Mouse (Mus musculus) left cerebral cortex, postnatal 14 days (tissue): ENCODE results near the gene Mettl16. TPM values are rescaled to one million over a fixed set of nuclear protein-coding genes. Genes with fewer than 3 reads are reported as not detected.
"Not testable (repeated sequence)": the region's sequence is repeated elsewhere in the genome, so short reads cannot be mapped to it uniquely, and the experiment has no call there.

ENCODE experiments used
- DNase-seq, 2 experiments: peaks; one replicate each; pipeline ENCODE4 v3.0.0; 2021 to 2022; ENCODE audit warnings: low spot score in 2 of 2, mixed read lengths in 1 of 2
- intact Hi-C: fragments of 180-260 bp; cut with DNase I; formaldehyde crosslinking; loops from one replicate; pipeline ENCODE4 v1.15.1; 2025
- total RNA-seq, 2 experiments: library from RNA; stranded (reverse); gene quantifications; 2 replicates each; pipeline ENCODE4 v1.2.3; 2021

Mettl16 gene
- total RNA-seq, 2 experiments from 2014 or later = 19.2 to 24.0 TPM

DNA sequence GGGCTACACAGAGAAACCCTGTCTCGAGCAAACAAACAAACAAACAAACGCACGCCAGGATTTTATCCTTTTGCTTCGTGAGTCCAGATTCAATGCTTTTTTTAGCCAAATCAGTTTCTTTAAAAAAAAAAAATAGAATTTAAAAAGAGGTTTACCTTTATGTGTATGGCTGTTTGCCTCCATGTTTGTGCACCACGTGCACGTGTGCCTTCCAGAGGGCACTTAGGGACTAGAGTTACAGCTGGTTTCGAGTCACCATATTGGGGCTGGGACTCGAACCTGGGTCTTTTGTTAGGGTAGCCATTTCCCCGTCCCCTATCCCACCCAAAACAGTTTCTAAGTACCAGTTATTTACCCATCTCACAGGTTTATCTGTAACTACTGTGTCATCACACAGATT lies 593 bp upstream of the Mettl16 start:
- no peak for DNase-seq
- intact Hi-C loops = loop anchor here (5.0 to 10.0 kb wide), 2 partner anchors 48 to 95 kb away; partner anchors contain the start of gene Pafah1b1

- DNase-seq = no peak
- intact Hi-C loops = loop anchor here (5.0 to 10.0 kb wide), 2 partner anchors 49 to 96 kb away; partner anchors contain the start of gene Pafah1b1
Measured at GRCm38 (mm10) chr11:74771234-74771633, 604 bp downstream of the Mettl16 start.

GRCm38 (mm10) chr11:74771650-74772049 lies 1.0 kb downstream of the Mettl16 start:
- intact Hi-C loops = loop anchor here (5.0 to 10.0 kb wide), 2 partner anchors 49 to 97 kb away; partner anchors contain the start of gene Pafah1b1
- no peak for DNase-seq

GRCm38 (mm10) chr11:74772386-74772785 lies 1.8 kb downstream of the Mettl16 start:
- intact Hi-C loops = loop anchor here (5.0 to 10.0 kb wide), 2 partner anchors 50 to 98 kb away; partner anchors contain the start of gene Pafah1b1
- DNase-seq = no peak

GRCm38 (mm10) chr11:74792874-74793273 lies 22.2 kb downstream of the Mettl16 start:
- intact Hi-C loops = no loop called here
- DNase-seq = no peak

- intact Hi-C loops = no loop called here
- no peak for DNase-seq
Measured at GRCm38 (mm10) chr11:74800658-74801057, 30.0 kb downstream of the Mettl16 start.

DNA sequence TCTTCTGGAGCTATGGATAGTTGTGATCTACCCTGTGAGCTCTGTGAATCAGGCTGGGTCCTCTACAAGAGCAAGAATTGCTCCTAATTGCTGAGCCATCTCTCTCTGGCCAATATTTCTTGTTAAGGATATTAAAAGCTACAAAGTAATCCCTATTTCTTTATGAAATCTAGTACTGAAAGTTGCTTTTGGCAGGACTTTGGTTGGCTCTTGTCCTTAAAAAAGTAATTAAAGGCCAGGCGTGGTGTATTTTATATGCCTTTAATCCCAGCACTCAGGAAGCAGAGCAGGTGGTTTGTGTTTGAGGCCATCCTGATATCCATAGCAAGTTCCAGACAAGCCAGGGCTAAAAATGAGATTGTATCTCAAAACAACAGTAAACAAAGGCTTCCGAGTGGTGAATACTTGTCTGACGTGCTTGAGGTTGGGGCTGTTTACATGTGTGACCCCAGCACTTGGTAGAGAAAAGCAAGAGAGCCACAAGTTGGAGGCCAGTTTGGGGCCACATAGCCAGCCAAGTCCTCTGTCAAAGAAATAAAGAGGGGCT lies 33.5 kb downstream of the Mettl16 start:
- intact Hi-C loops = no loop called here
- DNase-seq = no peak

DNA sequence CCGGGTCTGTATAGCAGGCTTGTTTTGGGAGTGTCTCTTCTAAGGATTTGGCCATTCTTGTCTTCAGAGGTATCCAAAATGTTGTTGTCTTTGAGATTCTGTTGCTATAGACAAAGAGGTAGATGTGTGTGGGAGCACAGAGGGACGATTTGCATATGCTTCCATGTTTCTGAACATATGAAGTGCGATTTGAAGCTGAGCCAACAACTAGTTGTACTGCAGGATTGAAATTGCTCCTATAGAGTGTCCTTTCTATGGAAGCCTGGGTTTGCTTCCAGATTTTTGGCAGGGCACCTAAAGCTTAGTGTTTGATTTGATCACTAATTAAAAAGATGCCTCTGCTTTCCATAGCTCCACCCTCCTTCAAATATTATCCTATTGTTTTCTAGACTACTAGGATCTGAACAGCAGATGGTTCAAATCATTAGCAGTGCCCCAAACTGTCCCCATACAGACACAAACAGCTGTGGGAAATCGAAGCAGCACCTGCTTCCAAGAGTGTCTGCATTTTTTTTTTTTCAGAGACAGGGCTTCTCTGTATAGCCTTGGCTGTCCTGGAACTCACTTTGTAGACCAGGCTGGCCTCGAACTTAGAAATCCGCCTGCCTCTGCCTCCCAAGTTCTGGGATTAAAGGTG lies 36.7 kb downstream of the Mettl16 start:
- DNase-seq = peak in 1 of 2 experiments; percentile 27

GRCm38 (mm10) chr11:74808251-74808853 lies 37.7 kb downstream of the Mettl16 start:
- intact Hi-C loops = no loop called here
- peak in 1 of 2 experiments; percentile 49 for DNase-seq

More for the DNA sequence above, 36.7 kb downstream of the Mettl16 start:
- intact Hi-C loops = no loop called here

DNA sequence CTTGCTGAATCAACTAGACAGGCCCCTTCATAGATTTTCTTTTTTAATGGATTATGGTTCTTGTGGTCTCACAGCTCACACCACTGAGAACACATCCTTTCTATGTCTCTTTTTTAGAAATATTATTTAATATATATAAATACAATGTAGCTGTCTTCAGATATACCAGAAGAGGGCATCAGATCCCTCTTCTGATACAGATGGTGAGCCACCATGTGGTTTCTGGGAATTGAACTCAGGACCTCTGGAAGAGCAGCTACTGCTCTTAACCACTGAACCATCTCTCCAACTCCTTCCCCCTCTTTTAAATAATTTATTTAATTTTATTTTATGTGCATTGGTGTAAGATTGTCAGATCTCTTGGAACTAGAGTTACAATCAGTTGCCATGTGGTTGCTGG lies 39.5 kb downstream of the Mettl16 start:
- no peak for DNase-seq
- intact Hi-C loops = no loop called here

GRCm38 (mm10) chr11:74811027-74811426 lies 40.4 kb downstream of the Mettl16 start:
- DNase-seq, intact Hi-C loops: not testable (repeated sequence)

DNA sequence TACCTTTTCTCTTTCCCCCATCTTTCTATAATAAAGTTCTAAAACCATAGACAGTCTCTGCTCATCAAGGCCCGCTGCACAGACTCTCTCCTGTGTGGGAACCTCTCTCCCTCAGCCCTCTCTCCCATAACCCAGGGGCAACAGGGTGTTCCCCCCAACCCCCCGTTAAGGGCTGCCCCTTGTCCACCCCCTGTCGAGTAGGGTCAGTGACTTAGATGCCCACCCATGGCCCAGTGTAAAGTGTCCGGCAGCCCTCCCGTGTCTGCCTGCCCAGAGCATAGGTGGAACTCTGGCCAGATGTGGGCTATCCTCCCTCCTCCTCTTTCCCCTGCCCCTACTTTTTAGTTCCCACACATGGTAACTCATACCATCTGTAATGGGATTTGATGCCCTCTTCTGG lies 40.9 kb downstream of the Mettl16 start:
- DNase-seq = no peak
- intact Hi-C loops = no loop called here

GRCm38 (mm10) chr11:74815795-74816194 lies 45.2 kb downstream of the Mettl16 start:
- intact Hi-C loops = no loop called here
- DNase-seq = no peak

DNA sequence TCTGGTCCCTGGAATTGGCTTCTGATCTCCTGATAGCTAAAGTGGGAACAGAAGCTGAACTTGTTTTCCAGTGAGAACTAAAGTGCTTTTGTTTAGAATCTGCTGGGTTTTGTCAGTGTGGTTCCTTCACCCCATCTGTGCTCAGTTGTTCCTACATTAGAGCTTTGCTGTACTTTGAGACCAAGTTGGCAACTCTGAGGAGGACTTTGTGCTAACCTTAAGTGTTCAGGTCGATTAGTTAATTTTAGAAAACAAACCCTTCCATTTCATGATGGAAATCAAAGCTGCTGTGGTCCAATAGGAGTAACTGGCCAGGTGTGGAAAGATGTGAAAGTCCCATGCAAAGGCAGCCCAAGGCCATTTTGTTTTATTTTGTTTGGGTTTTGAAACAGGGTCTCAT lies 50.3 kb downstream of the Mettl16 start:
- DNase-seq = no peak
- intact Hi-C loops = loop anchor here (2.0 kb wide), 1 partner anchor 26 kb away; no protein-coding TSS in a partner anchor

GRCm38 (mm10) chr11:74821463-74821862 lies 50.8 kb downstream of the Mettl16 start:
- peak in 1 of 2 experiments; percentile 57 for DNase-seq
- intact Hi-C loops = loop anchor here (2.0 kb wide), 1 partner anchor 25 kb away; no protein-coding TSS in a partner anchor

- DNase-seq = no peak
- intact Hi-C loops = no loop called here
Measured at GRCm38 (mm10) chr11:74822746-74823440, 52.3 kb downstream of the Mettl16 start.

GRCm38 (mm10) chr11:74826151-74826550 lies 55.5 kb downstream of the Mettl16 start:
- DNase-seq = no peak
- intact Hi-C loops = no loop called here

DNA sequence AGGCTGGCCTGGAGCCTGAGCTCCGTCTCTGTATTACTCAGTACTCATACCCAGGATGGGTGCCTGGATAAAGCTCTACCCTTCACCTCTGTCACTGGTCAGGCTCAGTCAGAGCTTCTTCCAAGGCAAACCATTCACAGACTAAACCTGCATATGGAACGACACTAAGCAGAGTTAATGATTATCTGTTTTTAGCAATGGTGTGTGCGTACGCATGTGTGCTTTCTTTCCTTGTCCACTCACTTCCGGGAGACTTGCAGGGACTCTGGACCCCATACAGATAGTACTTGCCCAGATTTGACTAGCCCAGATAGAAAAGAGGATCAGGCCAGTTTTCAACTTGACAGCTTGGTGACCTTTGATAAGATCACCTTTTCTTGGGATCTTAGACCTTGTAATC lies 56.1 kb downstream of the Mettl16 start:
- intact Hi-C loops = no loop called here
- DNase-seq = no peak

GRCm38 (mm10) chr11:74827791-74828403 lies 57.3 kb downstream of the Mettl16 start:
- DNase-seq = no peak
- intact Hi-C loops = no loop called here
